Mouse (Mus musculus) spleen, adult 2 months (tissue): ENCODE measurements around the gene Zfp668.

ENCODE experiments used
- CTCF ChIP-seq: fragments of 200-500 bp; IDR thresholded peaks from 2 replicates; pipeline ENCODE4 v1.5.1; 2011; ENCODE audit warnings: mild to moderate bottlenecking, inconsistent platforms; ENCODE audit not compliant: insufficient read depth, insufficient read length, insufficient replicate concordance; ENCODE audit errors: extremely low read depth
- POLR2A ChIP-seq: fragments of 200-500 bp; IDR thresholded peaks from 2 replicates; pipeline ENCODE4 v1.6.1; 2011; ENCODE audit warnings: low read depth, low read length, inconsistent platforms

GRCm38 (mm10) chr7:127887781-127888180, 11.2 kb upstream of the Zfp668 start:
- TF ChIP-seq CTCF (no peak), POLR2A (no peak)
